In the genomic region with DNA sequence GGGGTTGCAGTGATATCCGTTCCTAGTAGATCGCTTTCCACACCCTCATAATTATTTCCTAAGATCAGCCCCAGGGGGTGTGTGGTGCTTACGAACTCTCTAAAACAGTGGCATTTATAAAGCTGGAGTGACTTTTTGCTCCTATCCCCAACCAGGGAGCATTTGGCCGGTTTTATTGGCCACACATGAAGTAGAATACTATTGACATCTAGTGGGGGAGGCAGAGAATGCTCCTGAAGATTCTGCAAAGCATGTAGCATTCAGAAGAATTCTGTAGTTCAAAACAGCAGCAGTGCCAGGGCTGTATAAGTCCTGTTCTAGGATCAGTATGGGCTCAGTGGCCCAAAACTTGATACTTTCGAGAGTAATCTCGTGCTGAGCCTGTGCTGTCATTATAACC, we compare ENCODE assay signal across 15 mouse cellular contexts.
DNase-seq lines count a peak whose midpoint lies in the region; ATAC-seq and TF ChIP-seq lines count a peak whose summit lies in the region.
"Had no signal": no experiment of that assay in that cellular context is flagged by ENCODE, and none has a peak within 500 bp of the region (broad histone marks: within the 10 kb centered on the region; RNA-seq: fewer than 3 reads in every experiment).

No protein-coding gene starts in this region.

- no peaks in the 10 kb centered on the region for H3K36me3 ChIP-seq in intestine, postnatal 0 days (ENCODE audit: control insufficient read depth, insufficient read depth)
- no peaks in the 10 kb centered on the region for H3K36me3 ChIP-seq in intestine, embryonic 15.5 days
- no peaks in the 10 kb centered on the region for H3K36me3 ChIP-seq in midbrain, embryonic 14.5 days (ENCODE audit: control insufficient read depth, insufficient read depth, low read length)
- no peaks in the 10 kb centered on the region for H3K36me3 ChIP-seq in midbrain, embryonic 11.5 days (ENCODE audit: control insufficient read depth, insufficient read depth, low read length)
- H3K36me3 ChIP-seq: heart, embryonic 13.5 days; limb, embryonic 15.5 days; neural tube, embryonic 12.5 days had no signal

- WGBS in intestine, postnatal 0 days: 43% methylated on average over 6 of the region's 6 CpGs
- 33% methylated on average over 6 of the region's 6 CpGs for WGBS in intestine, embryonic 15.5 days
- 79% methylated on average over 6 of the region's 6 CpGs for WGBS in midbrain, embryonic 14.5 days
- 77% methylated on average over 6 of the region's 6 CpGs for WGBS in midbrain, embryonic 11.5 days

- no peak overlapping the region for H3K27ac ChIP-seq in intestine, postnatal 0 days (ENCODE audit: low read depth, low read length)
- no peak overlapping the region for H3K27ac ChIP-seq in intestine, embryonic 15.5 days
- H3K27ac ChIP-seq in midbrain, embryonic 14.5 days (replicated peaks; ENCODE audit: low read depth, low read length): no peak overlapping the region
- no peak overlapping the region for H3K27ac ChIP-seq in midbrain, embryonic 11.5 days (ENCODE audit: low read depth, low read length)
- H3K27ac ChIP-seq: heart, embryonic 13.5 days; limb, embryonic 15.5 days; neural tube, embryonic 12.5 days had no signal

- no peaks in the 10 kb centered on the region for H3K9me3 ChIP-seq in intestine, postnatal 0 days (ENCODE audit: control insufficient read depth)
- no peaks in the 10 kb centered on the region for H3K9me3 ChIP-seq in intestine, embryonic 15.5 days
- no peaks in the 10 kb centered on the region for H3K9me3 ChIP-seq in midbrain, embryonic 14.5 days (ENCODE audit: control insufficient read depth, low read length)
- H3K9me3 ChIP-seq in midbrain, embryonic 11.5 days (ENCODE audit: control insufficient read depth, low read length): no peaks in the 10 kb centered on the region
- H3K9me3 ChIP-seq: heart, embryonic 13.5 days; limb, embryonic 15.5 days; megakaryocyte, embryonic 14.5 days; neural tube, embryonic 12.5 days had no signal

- no peak for ATAC-seq in intestine, postnatal 0 days
- ATAC-seq in intestine, embryonic 15.5 days: no peak
- no peak for ATAC-seq in midbrain, embryonic 14.5 days (ENCODE audit: low FRiP score, low TSS enrichment)
- no peak for ATAC-seq in midbrain, embryonic 11.5 days (ENCODE audit: low FRiP score)
- ATAC-seq: intestine, embryonic 16.5 days had no signal

- no peaks in the 10 kb centered on the region for H3K4me1 ChIP-seq in intestine, postnatal 0 days (replicated peaks; ENCODE audit: control insufficient read depth, insufficient read depth, low read length)
- no peaks in the 10 kb centered on the region for H3K4me1 ChIP-seq in intestine, embryonic 15.5 days (replicated peaks)
- H3K4me1 ChIP-seq in midbrain, embryonic 14.5 days (ENCODE audit: control insufficient read depth, insufficient read depth, low read length): no peaks in the 10 kb centered on the region
- no peaks in the 10 kb centered on the region for H3K4me1 ChIP-seq in midbrain, embryonic 11.5 days (ENCODE audit: control insufficient read depth, insufficient read depth, low read length)
- H3K4me1 ChIP-seq: megakaryocyte, embryonic 14.5 days; neural tube, embryonic 12.5 days had no signal

- no peak overlapping the region for H3K9ac ChIP-seq in intestine, postnatal 0 days (ENCODE audit: low read depth, low read length)
- H3K9ac ChIP-seq in intestine, embryonic 15.5 days: no peak overlapping the region
- H3K9ac ChIP-seq in midbrain, embryonic 14.5 days (replicated peaks; ENCODE audit: low read length): no peak overlapping the region
- H3K9ac ChIP-seq in midbrain, embryonic 11.5 days (ENCODE audit: low read length): no peak overlapping the region
- H3K9ac ChIP-seq: heart, embryonic 13.5 days; limb, embryonic 15.5 days; neural tube, embryonic 12.5 days had no signal

- no peak overlapping the region for H3K4me2 ChIP-seq in intestine, postnatal 0 days (replicated peaks; ENCODE audit: low read depth)
- no peak overlapping the region for H3K4me2 ChIP-seq in intestine, embryonic 15.5 days (replicated peaks)
- H3K4me2 ChIP-seq in midbrain, embryonic 14.5 days (ENCODE audit: low read length): no peak overlapping the region
- no peak overlapping the region for H3K4me2 ChIP-seq in midbrain, embryonic 11.5 days
- H3K4me2 ChIP-seq: heart, embryonic 13.5 days; limb, embryonic 15.5 days; neural tube, embryonic 12.5 days had no signal

- peak; percentile 68 for DNase-seq in midbrain, embryonic 14.5 days
- no peak for DNase-seq in midbrain, embryonic 11.5 days (ENCODE audit: low spot score, missing footprints)
- DNase-seq in cerebellum, adult 18-20 months: peak; percentile 45 to 50
- peak; percentile 40 for DNase-seq in embryo, embryonic 11 days
- no peak for DNase-seq in adrenal gland, adult 8-10 months
- no peak for DNase-seq in natural killer cell, adult 2 months (ENCODE audit: low spot score in 2 of 2)
- DNase-seq: right cerebral cortex, postnatal 25 days had no signal

- no peak overlapping the region for H3K4me3 ChIP-seq in intestine, postnatal 0 days (ENCODE audit: low read depth, low read length)
- no peak overlapping the region for H3K4me3 ChIP-seq in intestine, embryonic 15.5 days (replicated peaks)
- no peak overlapping the region for H3K4me3 ChIP-seq in midbrain, embryonic 14.5 days (replicated peaks; ENCODE audit: low read depth, low read length)
- no peak overlapping the region for H3K4me3 ChIP-seq in midbrain, embryonic 11.5 days (ENCODE audit: low read depth, low read length)
- H3K4me3 ChIP-seq: erythroblast, embryonic 14.5 days; heart, embryonic 13.5 days; limb, embryonic 15.5 days; megakaryocyte, embryonic 14.5 days; neural tube, embryonic 12.5 days had no signal

- TF ChIP-seq CTCF in intestine, postnatal 0 days (IDR thresholded peaks at IDR 0.05; ENCODE audit: low read depth): peak; percentile 56

- H3K27me3 ChIP-seq in intestine, postnatal 0 days (replicated peaks; ENCODE audit: control insufficient read depth, insufficient read depth, low read length): no peaks in the 10 kb centered on the region
- H3K27me3 ChIP-seq in intestine, embryonic 15.5 days (replicated peaks): no peaks in the 10 kb centered on the region
- H3K27me3 ChIP-seq in midbrain, embryonic 14.5 days (ENCODE audit: control insufficient read depth, insufficient read depth, low read length): no peaks in the 10 kb centered on the region
- no peaks in the 10 kb centered on the region for H3K27me3 ChIP-seq in midbrain, embryonic 11.5 days (ENCODE audit: control insufficient read depth, insufficient read depth, low read length)
- H3K27me3 ChIP-seq: heart, embryonic 13.5 days; limb, embryonic 15.5 days; megakaryocyte, embryonic 14.5 days; neural tube, embryonic 12.5 days had no signal

Comparison
In these comparisons a context has a peak if more than half of its experiments do, and no peak if none do; other contexts are left out.
1. DNase-seq: peak in midbrain, embryonic 14.5 days (single experiment), cerebellum, adult 18-20 months (2 of 2) and embryo, embryonic 11 days (single experiment); none in midbrain, embryonic 11.5 days (single experiment), adrenal gland, adult 8-10 months (single experiment) and natural killer cell, adult 2 months (0 of 2).